Mouse (Mus musculus) hindbrain, postnatal 0 days (tissue): ENCODE measurements at regions not wholly inside any gene's neighbourhood (a gene's known extent, or its start where the extent isn't known, plus 50 kb on each side); places are given as distances from the start of the nearest gene placed in this dataset.
"Not testable (repeated sequence)": the region's sequence is repeated elsewhere in the genome, so short reads cannot be mapped to it uniquely, and the experiment has no call there.

Experiments
- ATAC-seq: fragments of 200-750 bp; cut with Nextera tagmentation; 2 replicates; pipeline ENCODE4 v1.8.0; 2017; ENCODE audit warnings: mild to moderate bottlenecking, moderate TSS enrichment, moderate library complexity
- DNase-seq: peaks from one replicate; pipeline ENCODE4 v3.0.0-alpha.2; 2015; ENCODE audit warnings: low spot score
- H3K27ac ChIP-seq: fragments of 300-500 bp; sonication (generic); 2 replicates; pipeline ENCODE4 v1.5.1; 2014; ENCODE audit warnings: mild to moderate bottlenecking
- H3K27me3 ChIP-seq: fragments of 300-500 bp; sonication (generic); 2 replicates; pipeline ENCODE4 v1.6.1; 2014; ENCODE audit warnings: low read length, mixed read lengths; ENCODE audit not compliant: insufficient read depth
- H3K36me3 ChIP-seq: fragments of 300-500 bp; sonication (generic); 2 replicates; pipeline ENCODE4 v1.6.1; 2014; ENCODE audit warnings: low read length, mixed read lengths; ENCODE audit not compliant: insufficient read depth
- H3K4me1 ChIP-seq: fragments of 300-500 bp; sonication (generic); 2 replicates; pipeline ENCODE4 v1.6.1; 2014; ENCODE audit warnings: antibody characterized with exemption, low read length, mixed read lengths; ENCODE audit not compliant: insufficient read depth
- H3K4me2 ChIP-seq: fragments of 300-500 bp; sonication (generic); 2 replicates; pipeline ENCODE4 v1.6.1; 2014; ENCODE audit warnings: low read depth, mild to moderate bottlenecking, low read length, moderate library complexity, mixed read lengths
- H3K4me3 ChIP-seq: fragments of 300-500 bp; sonication (generic); 2 replicates; pipeline ENCODE4 v1.5.1; 2014; ENCODE audit warnings: low read length
- H3K9ac ChIP-seq: fragments of 300-500 bp; sonication (generic); replicated peaks from 2 replicates; pipeline ENCODE4 v1.6.1; 2014; ENCODE audit warnings: mild to moderate bottlenecking, low read length, moderate library complexity, mixed read lengths
- H3K9me3 ChIP-seq: fragments of 300-500 bp; sonication (generic); 2 replicates; pipeline ENCODE4 v1.6.1; 2016; ENCODE audit warnings: low read length, mixed read lengths
- CTCF ChIP-seq: IDR thresholded peaks from 2 replicates; pipeline ENCODE4 v1.5.1; 2016; ENCODE audit warnings: antibody characterized with exemption, control low read depth, low read depth
- WGBS: fragments of 180-500 bp; shearing (Covaris S2); extraction: QIAGEN DNeasy Blood & Tissue Kit; methylation state at CpG from one replicate; pipeline ENCODE4 v1.1.7; 2014; 5-methylcytosine and 5-hydroxymethylcytosine counted together

DNA sequence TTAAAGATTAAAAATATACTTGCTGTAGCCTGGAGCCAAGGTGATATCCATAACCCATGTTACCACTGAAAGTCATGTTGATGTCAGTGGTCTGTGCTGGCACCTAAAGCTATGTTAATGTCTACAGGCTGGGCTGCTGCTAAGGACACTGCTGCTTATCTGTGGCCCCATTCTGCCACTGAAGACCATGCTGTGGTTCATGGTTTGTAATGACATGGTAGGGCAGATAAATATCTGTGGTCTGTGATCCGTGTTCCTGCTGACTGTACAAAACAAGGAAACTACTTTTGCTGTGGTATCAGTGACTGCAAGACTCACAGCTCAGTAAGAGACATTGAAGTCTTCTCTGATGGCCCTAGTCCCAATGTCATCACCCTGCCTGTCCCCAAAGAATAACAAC is 245.7 kb downstream of the Slco4c1 start:
- H3K4me3 ChIP-seq, result no peak overlapping the region
- no peak overlapping the region for H3K9ac ChIP-seq
- H3K4me1 ChIP-seq, result no peaks in the 10 kb centered on the region
- ATAC-seq (no peak), DNase-seq (no peak)
- 92% methylated on average over 1 of the region's 1 CpGs for WGBS
- no peak for TF ChIP-seq CTCF
- H3K4me2 ChIP-seq, result no peak overlapping the region
- H3K36me3 ChIP-seq, result no peaks in the 10 kb centered on the region
- H3K27ac ChIP-seq, result no peak overlapping the region
- no peaks in the 10 kb centered on the region for H3K27me3 ChIP-seq
- no peaks in the 10 kb centered on the region for H3K9me3 ChIP-seq

DNA sequence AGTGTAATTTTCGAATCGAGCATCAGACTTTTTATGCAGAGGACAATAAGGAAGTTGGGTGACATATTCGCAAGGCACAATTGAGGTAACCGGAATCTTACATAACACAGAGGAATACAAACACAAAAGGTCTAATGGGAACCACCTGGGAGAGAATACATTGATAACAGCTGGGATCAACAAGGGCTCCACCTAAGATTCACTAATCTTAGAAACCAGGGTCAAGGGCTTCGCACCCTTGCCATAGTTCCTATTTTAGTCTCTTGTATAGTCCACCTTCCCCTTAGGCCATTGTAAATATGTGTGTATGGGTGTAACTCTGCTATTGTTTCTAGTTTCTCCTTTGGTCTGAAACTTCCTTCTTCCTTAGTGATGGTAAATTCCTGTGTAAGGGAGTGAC is 246.6 kb downstream of the Slco4c1 start:
- H3K9me3 ChIP-seq, H3K27ac ChIP-seq, H3K4me2 ChIP-seq, ATAC-seq, DNase-seq, H3K27me3 ChIP-seq, H3K4me3 ChIP-seq, H3K4me1 ChIP-seq, H3K9ac ChIP-seq, H3K36me3 ChIP-seq: not testable (repeated sequence)
- 85% methylated on average over 5 of the region's 5 CpGs for WGBS

DNA sequence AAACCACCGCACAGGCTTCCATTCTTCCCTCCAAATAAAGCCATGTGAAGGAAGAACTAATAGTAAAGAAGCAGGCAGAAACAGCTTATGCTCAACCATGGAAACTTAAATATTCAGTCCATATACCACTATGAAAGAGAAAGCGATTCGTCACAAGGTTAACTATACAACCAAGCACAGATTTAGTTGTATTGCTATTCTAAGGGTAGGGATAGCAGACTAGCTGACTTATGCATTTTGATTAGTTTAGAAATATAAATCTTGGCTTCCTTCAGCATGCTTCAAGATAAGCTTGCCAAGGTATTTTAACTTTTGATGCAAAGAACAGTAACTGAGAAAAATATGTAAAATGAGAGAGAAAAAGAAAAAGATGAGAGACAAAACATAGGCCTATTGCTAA is 275.8 kb downstream of the Slco4c1 start:
- 90% methylated on average over 3 of the region's 3 CpGs for WGBS
- no peaks in the 10 kb centered on the region for H3K4me1 ChIP-seq
- TF ChIP-seq CTCF, result no peak
- H3K36me3 ChIP-seq, result no peaks in the 10 kb centered on the region
- no peak overlapping the region for H3K4me3 ChIP-seq
- no peak overlapping the region for H3K9ac ChIP-seq
- DNase-seq (no peak), ATAC-seq (no peak)
- no peaks in the 10 kb centered on the region for H3K9me3 ChIP-seq
- H3K27me3 ChIP-seq, result no peaks in the 10 kb centered on the region
- no peak overlapping the region for H3K27ac ChIP-seq
- no peak overlapping the region for H3K4me2 ChIP-seq

DNA sequence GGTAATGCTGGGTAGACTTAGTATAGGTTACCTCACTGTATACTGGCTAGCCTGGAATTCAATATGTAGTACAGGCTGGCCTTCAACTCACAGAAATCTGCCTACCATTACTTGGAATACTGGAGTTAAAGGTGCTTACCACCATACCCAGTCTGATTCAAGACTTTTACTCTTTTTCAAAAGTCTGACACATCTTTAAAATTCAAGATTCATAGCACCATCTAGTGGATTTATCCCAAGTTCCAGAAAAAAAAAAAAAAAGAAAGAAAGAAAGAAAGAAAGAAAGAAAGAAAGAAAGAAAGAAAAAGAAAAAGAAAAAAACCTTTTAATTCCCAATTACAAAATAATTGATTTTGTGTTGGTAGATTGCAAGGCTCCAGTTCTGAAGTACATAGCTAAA is 302.7 kb downstream of the Slco4c1 start:
- Histone ChIP-seq H3K27me3 (no peaks in the 10 kb centered on the region), H3K4me1 (no peaks in the 10 kb centered on the region), H3K36me3 (no peaks in the 10 kb centered on the region), H3K27ac (no peak overlapping the region), H3K4me2 (no peak overlapping the region), H3K9ac (no peak overlapping the region), H3K9me3 (no peaks in the 10 kb centered on the region), H3K4me3 (no peak overlapping the region)
- ATAC-seq (no peak), DNase-seq (peak; percentile 33)
- TF ChIP-seq CTCF, result no peak

DNA sequence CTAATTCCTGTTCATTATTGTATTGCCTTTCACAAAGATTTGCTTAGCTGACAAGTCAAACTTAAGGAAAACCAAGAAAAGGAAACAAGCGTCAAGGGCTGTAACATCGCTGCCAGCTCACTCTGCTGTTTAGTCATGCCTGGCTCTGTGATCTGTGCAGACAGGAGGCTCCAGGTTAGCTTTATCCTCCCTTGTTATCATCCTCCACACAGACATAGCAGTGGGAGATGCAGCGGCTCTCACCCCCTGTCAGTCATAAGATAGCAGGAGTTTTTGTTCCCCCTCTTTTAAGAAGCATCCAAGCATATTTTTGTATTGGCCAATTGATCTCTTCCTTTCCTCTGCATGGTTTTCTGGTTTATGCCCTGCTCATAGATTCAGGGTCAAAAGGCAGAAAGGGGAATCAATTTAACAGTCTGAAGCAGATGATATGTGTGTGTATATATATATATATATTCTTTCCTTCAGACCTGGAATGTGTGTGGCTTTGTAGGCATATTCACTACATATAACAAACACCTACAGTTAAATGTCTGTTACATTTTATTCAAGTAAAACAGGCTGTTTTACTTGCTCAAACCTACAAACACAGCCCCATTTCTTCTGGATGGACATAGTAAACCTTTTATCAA is 308.6 kb downstream of the Slco4c1 start:
- ATAC-seq (no peak), DNase-seq (no peak)
- no peak overlapping the region for H3K9ac ChIP-seq
- WGBS, result 63% methylated on average over 3 of the region's 3 CpGs
- no peak overlapping the region for H3K4me2 ChIP-seq
- H3K27me3 ChIP-seq, result no peaks in the 10 kb centered on the region
- H3K27ac ChIP-seq, result no peak overlapping the region
- H3K36me3 ChIP-seq, result no peaks in the 10 kb centered on the region
- no peaks in the 10 kb centered on the region for H3K4me1 ChIP-seq
- no peaks in the 10 kb centered on the region for H3K9me3 ChIP-seq
- H3K4me3 ChIP-seq, result no peak overlapping the region
- TF ChIP-seq CTCF, result no peak

DNA sequence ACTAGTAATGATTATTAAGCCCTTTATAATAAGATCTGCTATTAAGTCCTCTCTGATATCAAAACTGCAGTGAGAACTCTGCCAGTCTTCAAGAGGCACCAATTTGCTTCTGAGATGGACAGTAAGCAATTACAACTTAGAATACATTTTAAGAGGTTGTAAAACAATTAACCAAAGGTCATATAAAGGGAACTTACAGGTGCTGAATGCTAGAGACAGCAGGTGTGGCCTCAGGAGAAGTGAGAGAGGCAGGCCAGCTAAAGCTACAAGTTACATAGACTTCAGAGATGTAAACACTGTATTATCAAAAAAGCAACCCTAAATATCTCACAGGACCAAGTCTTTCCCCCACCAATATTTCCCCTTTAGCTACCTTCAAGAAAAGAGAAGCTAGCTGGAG is 315.7 kb downstream of the Slco4c1 start:
- no peak overlapping the region for H3K4me2 ChIP-seq
- H3K36me3 ChIP-seq, result no peaks in the 10 kb centered on the region
- no peak overlapping the region for H3K9ac ChIP-seq
- no peak overlapping the region for H3K27ac ChIP-seq
- H3K4me1 ChIP-seq, result no peaks in the 10 kb centered on the region
- ATAC-seq (no peak), DNase-seq (no peak)
- no peak overlapping the region for H3K4me3 ChIP-seq
- no peaks in the 10 kb centered on the region for H3K9me3 ChIP-seq
- no peak for TF ChIP-seq CTCF
- no peaks in the 10 kb centered on the region for H3K27me3 ChIP-seq

DNA sequence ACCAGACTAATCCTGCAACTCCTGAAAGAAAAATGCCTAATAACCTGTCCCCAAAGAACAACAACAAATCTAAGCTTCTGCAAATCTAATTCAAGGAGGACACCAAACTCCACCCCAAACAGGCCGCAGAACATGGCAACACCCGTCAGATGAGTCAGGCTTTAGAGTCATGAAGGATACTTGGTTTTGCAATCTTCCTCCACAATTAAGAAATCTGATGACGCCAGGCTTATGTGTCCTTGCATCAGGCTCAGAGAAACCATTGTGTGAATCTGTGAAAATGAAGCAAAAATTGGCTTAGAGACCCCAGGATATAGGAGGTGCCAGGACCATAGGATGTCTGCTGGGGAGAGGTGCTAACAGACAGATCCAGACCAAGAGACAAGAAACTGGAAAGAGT is 352.6 kb downstream of the Slco4c1 start:
- Histone ChIP-seq H3K27ac (no peak overlapping the region), H3K4me2 (no peak overlapping the region), H3K36me3 (no peaks in the 10 kb centered on the region), H3K4me1 (no peaks in the 10 kb centered on the region), H3K9me3 (no peaks in the 10 kb centered on the region), H3K9ac (no peak overlapping the region), H3K27me3 (no peaks in the 10 kb centered on the region), H3K4me3 (no peak overlapping the region)
- ATAC-seq, result no peak
- TF ChIP-seq CTCF, result no peak
- 95% methylated on average over 3 of the region's 3 CpGs for WGBS
- DNase-seq, result no peak
